Mouse (Mus musculus) embryonic facial prominence, embryonic 15.5 days (tissue): ENCODE data around the gene Mcts1. TPM values are rescaled to one million over a fixed set of nuclear protein-coding genes. Genes with fewer than 3 reads are reported as not detected.

Experiments
- ATAC-seq: fragments of 200-750 bp; cut with Nextera tagmentation; 2 replicates; pipeline ENCODE4 v1.8.0; 2017; ENCODE audit warnings: low read depth, moderate TSS enrichment; ENCODE audit not compliant: insufficient number of reproducible peaks, low FRiP score, low TSS enrichment
- H3K27ac ChIP-seq: fragments of 300-500 bp; sonication (generic); replicated peaks from 2 replicates; pipeline ENCODE4 v1.5.1; 2015; ENCODE audit warnings: mild to moderate bottlenecking, inconsistent platforms
- H3K27me3 ChIP-seq: fragments of 300-500 bp; sonication (generic); 2 replicates; pipeline ENCODE4 v1.6.1; 2015; ENCODE audit warnings: inconsistent platforms
- H3K36me3 ChIP-seq: fragments of 300-500 bp; sonication (generic); 2 replicates; pipeline ENCODE4 v1.6.1; 2015; ENCODE audit warnings: mild to moderate bottlenecking, inconsistent platforms
- H3K4me1 ChIP-seq: fragments of 300-500 bp; sonication (generic); 2 replicates; pipeline ENCODE4 v1.6.1; 2015; ENCODE audit warnings: inconsistent platforms
- H3K4me2 ChIP-seq: fragments of 300-500 bp; sonication (generic); replicated peaks from 2 replicates; pipeline ENCODE4 v1.6.1; 2015; ENCODE audit warnings: mild to moderate bottlenecking, inconsistent platforms
- H3K4me3 ChIP-seq: fragments of 300-500 bp; sonication (generic); replicated peaks from 2 replicates; pipeline ENCODE4 v1.5.1; 2015; ENCODE audit warnings: mild to moderate bottlenecking, inconsistent platforms
- H3K9ac ChIP-seq: fragments of 300-500 bp; sonication (generic); 2 replicates; pipeline ENCODE4 v1.6.1; 2015; ENCODE audit warnings: inconsistent platforms
- H3K9me3 ChIP-seq: fragments of 300-500 bp; sonication (generic); replicated peaks from 2 replicates; pipeline ENCODE4 v1.6.1; 2016; ENCODE audit warnings: inconsistent platforms
- WGBS: fragments of 180-500 bp; shearing (Covaris S2); methylation state at CpG from one replicate; pipeline ENCODE4 v1.1.7; 2015; 5-methylcytosine and 5-hydroxymethylcytosine counted together
- polyA plus RNA-seq: library from polyadenylated mRNA; unstranded; fragments of >200 nt; fragmentation: Nextera tagmentation; extraction: Ambion mirVana; gene quantifications from 2 replicates; pipeline ENCODE4 v1.2.1, GENCODE M21; 2015

Gene Mcts1
- 93.7 and 93.9 TPM in 2 replicates for polyA plus RNA-seq

GRCm38 (mm10) chrX:38600177-38600994 is at the start of gene Mcts1:
Gene Mcts1, plus strand, starts transcription at chrX:38600578.
- ATAC-seq = peak; percentile 80
- 16% methylated on average over 26 of the region's 26 CpGs for WGBS
- H3K4me2 ChIP-seq = peak within 1 kb of the TSS; percentile 49

GRCm38 (mm10) chrX:38553255-38553654 is 47.1 kb upstream of the Mcts1 start:
- no peaks in the 10 kb centered on the region for H3K27me3 ChIP-seq
- H3K4me3 ChIP-seq = no peak overlapping the region
- ATAC-seq = no peak
- H3K36me3 ChIP-seq = 0 out of 2 replicates have a peak, but pooled peaks cover 4% of the 10 kb centered on the region
- no peaks in the 10 kb centered on the region for H3K9me3 ChIP-seq
- no peak overlapping the region for H3K4me2 ChIP-seq
- no peak overlapping the region for H3K27ac ChIP-seq
- no peak overlapping the region for H3K9ac ChIP-seq
- H3K4me1 ChIP-seq = no peaks in the 10 kb centered on the region

More at GRCm38 (mm10) chrX:38600177-38600994, at the start of gene Mcts1:
- peak within 1 kb of the TSS; percentile 23; the same call in 1 of the 2 replicates for H3K9ac ChIP-seq
- no peaks in the 10 kb centered on the region for H3K36me3 ChIP-seq
- peak within 1 kb of the TSS; percentile 51 for H3K4me3 ChIP-seq
- no peaks in the 10 kb centered on the region for H3K9me3 ChIP-seq
- peak within 1 kb of the TSS; percentile 80 for H3K27ac ChIP-seq
- no peaks in the 10 kb centered on the region for H3K4me1 ChIP-seq
- no peaks in the 10 kb centered on the region for H3K27me3 ChIP-seq

- H3K4me2 ChIP-seq = peak overlapping the region; percentile 55
- H3K9ac ChIP-seq = peak overlapping the region; percentile 15; the same call in 1 of the 2 replicates
- peak overlapping the region; percentile 56 for H3K4me3 ChIP-seq
- H3K4me1 ChIP-seq = no peaks in the 10 kb centered on the region
- no peak for ATAC-seq
- H3K27ac ChIP-seq = peak overlapping the region; percentile 97
- H3K9me3 ChIP-seq = no peaks in the 10 kb centered on the region
- H3K27me3 ChIP-seq = no peaks in the 10 kb centered on the region
- 0 out of 2 replicates have a peak, but pooled peaks cover 4% of the 10 kb centered on the region for H3K36me3 ChIP-seq
- 20% methylated on average over 11 of the region's 19 CpGs for WGBS
These were observed 36.3 kb upstream of the Mcts1 start for GRCm38 (mm10) chrX:38563941-38564541.

- H3K4me2 ChIP-seq = peak overlapping the region; percentile 55
- H3K4me1 ChIP-seq = no peaks in the 10 kb centered on the region
- 17% methylated on average over 34 of the region's 52 CpGs for WGBS
- no peak overlapping the region; the same call in 1 of the 2 replicates for H3K9ac ChIP-seq
- no peaks in the 10 kb centered on the region for H3K27me3 ChIP-seq
- H3K36me3 ChIP-seq = 0 out of 2 replicates have a peak, but pooled peaks cover 4% of the 10 kb centered on the region
- peak; percentile 95 for ATAC-seq
- no peaks in the 10 kb centered on the region for H3K9me3 ChIP-seq
- peak overlapping the region; percentile 56 for H3K4me3 ChIP-seq
- H3K27ac ChIP-seq = peak overlapping the region; percentile 97
These were observed 35.7 kb upstream of the Mcts1 start for GRCm38 (mm10) chrX:38564542-38565175.

GRCm38 (mm10) chrX:38565176-38565542 is 35.2 kb upstream of the Mcts1 start:
- Histone ChIP-seq H3K9me3 (no peaks in the 10 kb centered on the region), H3K4me3 (peak overlapping the region; percentile 56), H3K4me1 (no peaks in the 10 kb centered on the region), H3K4me2 (peak overlapping the region; percentile 55), H3K9ac (peak overlapping the region; percentile 35), H3K27ac (peak overlapping the region; percentile 97), H3K27me3 (no peaks in the 10 kb centered on the region), H3K36me3 (0 out of 2 replicates have a peak, but pooled peaks cover 4% of the 10 kb centered on the region)
- 23% methylated on average over 8 of the region's 8 CpGs for WGBS
- no peak for ATAC-seq

GRCm38 (mm10) chrX:38566521-38567205 is 33.7 kb upstream of the Mcts1 start:
- H3K36me3 ChIP-seq = no peaks in the 10 kb centered on the region
- no peak overlapping the region for H3K9ac ChIP-seq
- no peaks in the 10 kb centered on the region for H3K9me3 ChIP-seq
- H3K27me3 ChIP-seq = no peaks in the 10 kb centered on the region
- 69% methylated on average over 6 of the region's 6 CpGs for WGBS
- H3K4me3 ChIP-seq = no peak overlapping the region
- no peak for ATAC-seq
- H3K4me2 ChIP-seq = no peak overlapping the region
- no peak overlapping the region for H3K27ac ChIP-seq
- no peaks in the 10 kb centered on the region for H3K4me1 ChIP-seq

- ATAC-seq = no peak
- Histone ChIP-seq H3K9me3 (no peaks in the 10 kb centered on the region), H3K36me3 (no peaks in the 10 kb centered on the region), H3K4me3 (no peak within 1 kb of the TSS), H3K9ac (no peak within 1 kb of the TSS), H3K4me1 (no peaks in the 10 kb centered on the region), H3K27ac (no peak within 1 kb of the TSS), H3K4me2 (no peak within 1 kb of the TSS), H3K27me3 (no peaks in the 10 kb centered on the region)
- WGBS = 90% methylated on average over 15 of the region's 15 CpGs
These were observed 24.3 kb upstream of the Mcts1 start, which contains the start of gene Cul4b for GRCm38 (mm10) chrX:38576078-38576477. Gene Cul4b, minus strand, starts transcription at chrX:38576196.

- 88% methylated on average over 1 of the region's 1 CpGs for WGBS
- Histone ChIP-seq H3K9ac (no peak overlapping the region), H3K9me3 (no peaks in the 10 kb centered on the region)
These were observed 19.2 kb upstream of the Mcts1 start for GRCm38 (mm10) chrX:38581140-38581539.

GRCm38 (mm10) chrX:38583261-38583660 is 17.1 kb upstream of the Mcts1 start:
- Histone ChIP-seq H3K36me3 (no peaks in the 10 kb centered on the region), H3K4me3 (no peak overlapping the region), H3K4me1 (no peaks in the 10 kb centered on the region), H3K27ac (no peak overlapping the region), H3K27me3 (no peaks in the 10 kb centered on the region), H3K9ac (no peak overlapping the region), H3K9me3 (no peaks in the 10 kb centered on the region), H3K4me2 (no peak overlapping the region)
- ATAC-seq = no peak

More at GRCm38 (mm10) chrX:38581140-38581539, 19.2 kb upstream of the Mcts1 start:
- Histone ChIP-seq H3K4me1 (no peaks in the 10 kb centered on the region), H3K4me3 (no peak overlapping the region), H3K27me3 (no peaks in the 10 kb centered on the region), H3K4me2 (no peak overlapping the region), H3K36me3 (no peaks in the 10 kb centered on the region), H3K27ac (no peak overlapping the region)
- no peak for ATAC-seq

- Histone ChIP-seq H3K27me3 (no peaks in the 10 kb centered on the region), H3K4me2 (no peak overlapping the region), H3K36me3 (no peaks in the 10 kb centered on the region), H3K4me1 (no peaks in the 10 kb centered on the region), H3K4me3 (no peak overlapping the region), H3K9ac (no peak overlapping the region), H3K9me3 (no peaks in the 10 kb centered on the region), H3K27ac (no peak overlapping the region)
- no peak for ATAC-seq
- 33% methylated on average over 4 of the region's 4 CpGs for WGBS
These were observed 10.6 kb upstream of the Mcts1 start for GRCm38 (mm10) chrX:38589827-38590226.

GRCm38 (mm10) chrX:38591749-38592148 is 8.6 kb upstream of the Mcts1 start:
- Histone ChIP-seq H3K4me1 (no peaks in the 10 kb centered on the region), H3K36me3 (no peaks in the 10 kb centered on the region), H3K9me3 (no peaks in the 10 kb centered on the region), H3K27me3 (no peaks in the 10 kb centered on the region), H3K4me3 (no peak overlapping the region), H3K27ac (no peak overlapping the region), H3K9ac (no peak overlapping the region), H3K4me2 (no peak overlapping the region)
- ATAC-seq = no peak
- 81% methylated on average over 3 of the region's 3 CpGs for WGBS
